Mouse (Mus musculus) lung, embryonic 15.5 days (tissue): ENCODE measurements around the gene Adora2b. TPM values are rescaled to one million over a fixed set of nuclear protein-coding genes. Genes with fewer than 3 reads are reported as not detected.
"Not testable (repeated sequence)": the region's sequence is repeated elsewhere in the genome, so short reads cannot be mapped to it uniquely, and the experiment has no call there.

Source experiments
- ATAC-seq: fragments of 200-750 bp; cut with Nextera tagmentation; 2 replicates; pipeline ENCODE4 v1.8.0; 2017; ENCODE audit warnings: moderate number of reproducible peaks, borderline replicate concordance; ENCODE audit not compliant: low FRiP score, low TSS enrichment; ENCODE audit errors: extremely low read depth
- H3K27ac ChIP-seq: fragments of 300-500 bp; sonication (generic); 2 replicates; pipeline ENCODE4 v1.5.1; 2015; ENCODE audit warnings: moderate library complexity, mild to moderate bottlenecking, inconsistent platforms
- H3K27me3 ChIP-seq: fragments of 300-500 bp; sonication (generic); 2 replicates; pipeline ENCODE4 v1.6.1; 2015; ENCODE audit warnings: inconsistent platforms
- H3K36me3 ChIP-seq: fragments of 300-500 bp; sonication (generic); 2 replicates; pipeline ENCODE4 v1.6.1; 2015; ENCODE audit warnings: inconsistent platforms
- H3K4me1 ChIP-seq: fragments of 300-500 bp; sonication (generic); 2 replicates; pipeline ENCODE4 v1.6.1; 2015; ENCODE audit warnings: inconsistent platforms
- H3K4me2 ChIP-seq: fragments of 300-500 bp; sonication (generic); 2 replicates; pipeline ENCODE4 v1.6.1; 2015; ENCODE audit warnings: inconsistent platforms, mild to moderate bottlenecking, moderate library complexity
- H3K4me3 ChIP-seq: fragments of 300-500 bp; sonication (generic); 2 replicates; pipeline ENCODE4 v1.5.1; 2015; ENCODE audit warnings: mild to moderate bottlenecking, inconsistent platforms
- H3K9ac ChIP-seq: fragments of 300-500 bp; sonication (generic); 2 replicates; pipeline ENCODE4 v1.6.1; 2015; ENCODE audit warnings: inconsistent platforms
- H3K9me3 ChIP-seq: fragments of 300-500 bp; sonication (generic); 2 replicates; pipeline ENCODE4 v1.6.1; 2016; ENCODE audit warnings: inconsistent platforms
- WGBS: fragments of 180-500 bp; shearing (Covaris S2); methylation state at CpG from one replicate; pipeline ENCODE4 v1.1.7; 2015; 5-methylcytosine and 5-hydroxymethylcytosine counted together
- polyA plus RNA-seq: library from polyadenylated mRNA; unstranded; fragments of >200 nt; fragmentation: Nextera tagmentation; extraction: Ambion mirVana; gene quantifications from 2 replicates; pipeline ENCODE4 v1.2.1, GENCODE M21; 2015

Gene Adora2b
- polyA plus RNA-seq, 1 experiment from 2014 or later, result 3.2 TPM

DNA sequence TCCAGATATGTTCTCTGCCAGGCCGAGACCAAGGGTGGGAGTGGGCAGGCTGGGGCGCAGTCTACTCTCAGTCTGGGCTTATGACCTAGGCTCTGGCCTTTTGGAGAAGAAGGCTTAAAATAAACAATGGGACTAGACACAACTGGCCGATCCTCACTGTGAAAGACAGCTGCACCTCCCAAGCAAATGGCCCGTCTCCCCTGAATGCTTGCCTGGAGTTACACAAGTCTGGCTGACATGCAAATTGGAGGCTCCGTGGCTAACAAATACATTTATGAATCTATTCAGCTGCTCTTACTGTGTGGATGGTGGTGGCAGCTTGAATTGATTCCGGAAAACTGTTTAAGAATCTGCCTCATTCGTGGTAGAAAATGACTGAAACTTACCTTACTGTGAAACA lies 16.9 kb downstream of the Adora2b start:
- Histone ChIP-seq H3K36me3 (no peaks in the 10 kb centered on the region), H3K27me3 (peaks cover 5% of the 10 kb centered on the region; the same call in 1 of the 2 replicates), H3K27ac (no peak overlapping the region), H3K4me2 (no peak overlapping the region), H3K4me3 (no peak overlapping the region), H3K9me3 (no peaks in the 10 kb centered on the region), H3K4me1 (peaks cover 8% of the 10 kb centered on the region; the same call in 1 of the 2 replicates), H3K9ac (no peak overlapping the region)
- WGBS, result 80% methylated on average over 7 of the region's 7 CpGs
- no peak for ATAC-seq

DNA sequence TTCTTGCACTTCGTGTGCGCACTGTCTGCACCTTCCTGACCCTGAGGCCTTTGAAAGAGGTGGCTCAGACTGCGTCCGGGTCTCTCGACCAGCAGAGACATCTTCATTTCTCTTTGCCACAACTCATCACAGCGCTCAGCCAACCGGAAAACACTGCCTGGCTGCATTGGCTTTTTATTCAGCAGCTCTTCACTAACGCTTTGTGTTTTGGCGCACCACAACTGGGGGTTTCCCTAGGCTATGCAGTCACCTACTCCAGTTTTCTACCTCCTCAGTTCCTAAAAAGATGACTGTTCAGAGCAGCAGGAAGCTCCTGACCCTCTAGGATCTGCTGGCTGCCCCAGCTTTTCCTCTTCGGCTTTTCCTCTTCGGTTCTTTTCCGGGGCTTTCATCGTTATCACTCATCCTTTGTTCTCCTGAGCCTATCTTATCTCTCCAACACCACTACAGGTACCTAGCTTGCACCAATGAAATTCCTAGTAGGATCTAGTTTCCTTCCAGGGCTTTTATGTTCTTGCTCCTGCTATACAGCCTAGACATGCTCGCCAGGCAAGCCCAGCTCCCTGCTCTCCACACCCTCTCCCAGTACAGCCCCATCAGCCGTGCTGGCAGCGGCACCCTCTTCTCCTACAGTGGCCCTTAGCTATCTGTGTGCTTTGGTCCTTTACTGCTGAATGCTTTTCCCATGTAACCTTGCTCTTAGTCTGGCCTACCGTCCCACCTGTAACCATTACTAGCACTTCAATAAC lies 17.9 kb downstream of the Adora2b start:
- peaks cover 5% of the 10 kb centered on the region; the same call in 1 of the 2 replicates for H3K27me3 ChIP-seq
- 48% methylated on average over 17 of the region's 17 CpGs for WGBS
- no peak overlapping the region for H3K4me2 ChIP-seq
- no peak for ATAC-seq
- no peak overlapping the region for H3K9ac ChIP-seq
- H3K4me1 ChIP-seq, result peaks cover 8% of the 10 kb centered on the region; the same call in 1 of the 2 replicates
- H3K27ac ChIP-seq, result no peak overlapping the region
- H3K4me3 ChIP-seq, result no peak overlapping the region
- no peaks in the 10 kb centered on the region for H3K9me3 ChIP-seq
- no peaks in the 10 kb centered on the region for H3K36me3 ChIP-seq

DNA sequence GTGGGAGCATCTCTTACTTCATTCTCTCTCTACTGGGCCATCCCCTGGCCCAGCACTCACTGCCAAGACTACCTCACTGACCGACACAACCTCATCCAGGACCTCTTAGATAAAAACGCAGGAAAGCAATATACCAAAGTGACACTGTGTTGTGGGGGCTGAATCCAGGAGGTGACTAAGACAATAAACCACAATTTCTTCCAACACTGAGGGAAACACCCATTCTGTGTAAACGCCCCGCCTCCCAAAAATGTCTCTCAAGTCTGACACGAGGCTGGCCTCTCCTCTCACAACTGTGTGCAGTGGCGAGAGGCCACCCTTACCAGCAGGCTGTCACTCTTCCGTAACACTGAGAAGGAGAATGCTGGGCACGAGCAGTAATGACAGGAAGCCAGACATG lies 19.6 kb downstream of the Adora2b start:
- Histone ChIP-seq H3K27me3 (no peaks in the 10 kb centered on the region), H3K9ac (no peak overlapping the region), H3K4me1 (peaks cover 8% of the 10 kb centered on the region; the same call in 1 of the 2 replicates), H3K4me2 (no peak overlapping the region), H3K36me3 (no peaks in the 10 kb centered on the region), H3K27ac (no peak overlapping the region), H3K9me3 (no peaks in the 10 kb centered on the region), H3K4me3 (no peak overlapping the region)
- ATAC-seq, result no peak
- 55% methylated on average over 8 of the region's 8 CpGs for WGBS

DNA sequence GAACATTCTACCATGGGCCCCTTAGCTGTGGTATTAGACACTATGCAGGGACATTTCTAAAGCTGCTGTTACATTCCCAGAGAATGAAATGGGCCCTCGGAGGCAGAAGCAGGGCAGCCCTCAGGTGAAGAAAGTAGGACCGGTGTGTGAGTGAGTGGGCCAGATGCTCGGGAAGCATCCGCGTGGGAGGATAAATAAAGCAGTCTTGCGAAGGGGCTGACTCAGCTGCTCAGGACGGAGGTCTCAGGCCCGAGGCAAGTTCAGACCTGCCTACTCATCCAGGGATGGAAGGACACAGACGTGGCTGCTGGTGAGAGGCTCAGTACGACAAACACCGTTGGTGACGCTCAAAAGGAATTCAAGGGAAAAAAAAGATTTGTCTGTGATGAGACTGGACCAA lies 20.3 kb downstream of the Adora2b start:
- H3K4me1 ChIP-seq, result peaks cover under 1% of the 10 kb centered on the region; the same call in 1 of the 2 replicates
- H3K4me2 ChIP-seq, result no peak overlapping the region
- no peaks in the 10 kb centered on the region for H3K9me3 ChIP-seq
- no peak overlapping the region for H3K27ac ChIP-seq
- H3K9ac ChIP-seq, result no peak overlapping the region
- H3K27me3 ChIP-seq, result no peaks in the 10 kb centered on the region
- ATAC-seq, result no peak
- H3K4me3 ChIP-seq, result no peak overlapping the region
- H3K36me3 ChIP-seq, result no peaks in the 10 kb centered on the region
- 63% methylated on average over 12 of the region's 12 CpGs for WGBS

DNA sequence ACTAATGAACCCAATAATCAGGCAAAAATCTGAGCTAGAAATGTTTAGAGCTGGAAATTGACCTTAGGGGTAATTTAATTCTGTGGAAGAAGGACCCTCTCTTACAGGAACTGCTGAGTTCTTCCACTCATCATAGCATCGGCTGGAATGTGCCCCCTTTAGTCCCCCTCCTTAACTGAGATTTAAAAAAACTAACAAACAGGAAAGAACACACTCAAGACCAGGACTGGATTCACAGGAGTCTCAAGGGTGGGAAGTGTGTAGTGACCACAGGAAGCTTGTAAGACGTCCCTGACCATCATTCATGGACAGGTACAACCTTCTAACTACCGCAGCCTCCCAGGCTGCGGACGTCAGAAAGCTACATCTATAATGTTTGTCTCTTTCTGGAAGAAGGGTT lies 22.1 kb downstream of the Adora2b start:
- no peaks in the 10 kb centered on the region for H3K27me3 ChIP-seq
- no peaks in the 10 kb centered on the region for H3K9me3 ChIP-seq
- H3K27ac ChIP-seq, result no peak overlapping the region
- no peak overlapping the region for H3K4me2 ChIP-seq
- 35% methylated on average over 5 of the region's 5 CpGs for WGBS
- no peak for ATAC-seq
- H3K9ac ChIP-seq, result no peak overlapping the region
- H3K36me3 ChIP-seq, result no peaks in the 10 kb centered on the region
- H3K4me3 ChIP-seq, result no peak overlapping the region
- no peaks in the 10 kb centered on the region for H3K4me1 ChIP-seq

- H3K4me1 ChIP-seq, result peaks cover 3% of the 10 kb centered on the region; the same call in 1 of the 2 replicates
- 27% methylated on average over 8 of the region's 8 CpGs for WGBS
- H3K9ac ChIP-seq, result no peak overlapping the region
- H3K36me3 ChIP-seq, result no peaks in the 10 kb centered on the region
- H3K27ac ChIP-seq, result no peak overlapping the region
- H3K9me3 ChIP-seq, result no peaks in the 10 kb centered on the region
- no peak overlapping the region for H3K4me2 ChIP-seq
- ATAC-seq, result no peak
- H3K27me3 ChIP-seq, result no peaks in the 10 kb centered on the region
- H3K4me3 ChIP-seq, result no peak overlapping the region
Observed at GRCm38 (mm10) chr11:62277086-62277485, 28.3 kb downstream of the Adora2b start.

DNA sequence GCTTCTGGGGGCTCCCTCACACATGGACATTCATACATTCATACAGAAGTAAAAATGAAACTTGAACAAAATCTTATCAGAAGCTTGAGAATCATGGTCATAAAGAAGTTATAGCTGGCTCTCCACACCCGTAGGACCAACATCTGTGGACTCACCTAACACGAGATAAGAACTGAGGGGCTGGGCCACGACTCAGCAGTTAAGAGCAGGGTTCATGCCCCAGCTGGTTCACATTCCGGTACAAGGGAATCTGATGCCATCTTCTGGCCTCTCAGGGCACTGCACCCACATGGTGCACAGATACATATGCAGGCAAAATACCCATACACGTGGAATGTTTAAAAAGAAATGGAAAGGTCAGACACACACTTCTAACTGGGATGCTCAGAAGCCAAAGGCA lies 29.2 kb downstream of the Adora2b start:
- H3K36me3 ChIP-seq, result no peaks in the 10 kb centered on the region
- no peak overlapping the region for H3K4me3 ChIP-seq
- ATAC-seq, result no peak
- H3K9me3 ChIP-seq, result no peaks in the 10 kb centered on the region
- 8% methylated on average over 5 of the region's 5 CpGs for WGBS
- no peak overlapping the region for H3K27ac ChIP-seq
- no peak overlapping the region for H3K4me2 ChIP-seq
- H3K9ac ChIP-seq, result no peak overlapping the region
- H3K4me1 ChIP-seq, result peaks cover 4% of the 10 kb centered on the region
- H3K27me3 ChIP-seq, result no peaks in the 10 kb centered on the region

GRCm38 (mm10) chr11:62280675-62281600 lies 32.2 kb downstream of the Adora2b start, which contains the start of the genes Zswim7 and Ttc19:
Gene Zswim7, minus strand, starts transcription at chr11:62281375.
Gene Ttc19, plus strand, starts transcription at chr11:62281473.
- peaks cover 4% of the 10 kb centered on the region for H3K4me1 ChIP-seq
- under 1% methylated on average over 68 of the region's 68 CpGs for WGBS
- peaks cover 12% of the 10 kb centered on the region for H3K36me3 ChIP-seq
- peak within 1 kb of the TSS; percentile 72 for H3K9ac ChIP-seq
- H3K27me3 ChIP-seq, result no peaks in the 10 kb centered on the region
- H3K4me2 ChIP-seq, result peak within 1 kb of the TSS; percentile 72
- peak within 1 kb of the TSS; percentile 93 for H3K27ac ChIP-seq
- peak; percentile 97 for ATAC-seq
- peak within 1 kb of the TSS; percentile 88 for H3K4me3 ChIP-seq
- H3K9me3 ChIP-seq, result no peaks in the 10 kb centered on the region

GRCm38 (mm10) chr11:62281601-62281997 lies 32.8 kb downstream of the Adora2b start:
- Histone ChIP-seq H3K27ac (peak overlapping the region; percentile 93), H3K9me3 (no peaks in the 10 kb centered on the region), H3K4me2 (peak overlapping the region; percentile 72), H3K4me3 (peak overlapping the region; percentile 88), H3K4me1 (peaks cover 4% of the 10 kb centered on the region), H3K9ac (peak overlapping the region; percentile 72), H3K36me3 (peaks cover 16% of the 10 kb centered on the region), H3K27me3 (no peaks in the 10 kb centered on the region)
- WGBS, result under 1% methylated on average over 56 of the region's 57 CpGs
- ATAC-seq, result peak; percentile 77; the same call in 1 of the 2 replicates

DNA sequence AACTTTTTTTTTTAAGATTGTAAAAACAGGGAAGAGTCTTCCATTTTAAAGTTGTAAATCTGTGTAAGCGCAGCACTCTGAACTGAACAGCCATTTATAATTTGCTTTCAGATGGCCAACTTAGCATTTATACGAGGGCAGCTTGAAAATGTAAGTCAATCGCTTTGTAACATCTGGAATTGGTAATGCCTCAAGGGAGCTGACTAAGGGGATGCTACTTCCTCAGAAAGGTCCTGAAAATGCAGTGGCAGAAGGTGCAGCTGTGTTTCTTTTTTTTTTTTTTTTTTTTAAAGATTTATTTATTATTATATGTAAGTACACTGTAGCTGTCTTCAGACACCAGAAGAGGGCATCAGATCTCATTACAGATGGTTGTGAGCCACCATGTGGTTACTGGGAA lies 35.2 kb downstream of the Adora2b start:
- not testable (repeated sequence) for H3K9ac ChIP-seq, H3K4me3 ChIP-seq, H3K4me1 ChIP-seq, H3K4me2 ChIP-seq, ATAC-seq, H3K9me3 ChIP-seq, H3K27me3 ChIP-seq, H3K27ac ChIP-seq
- peaks cover 28% of the 10 kb centered on the region for H3K36me3 ChIP-seq
- 88% methylated on average over 3 of the region's 3 CpGs for WGBS

- no peak for ATAC-seq
- Histone ChIP-seq H3K36me3 (peaks cover 31% of the 10 kb centered on the region), H3K4me1 (peaks cover 4% of the 10 kb centered on the region), H3K9me3 (no peaks in the 10 kb centered on the region), H3K4me3 (no peak overlapping the region), H3K4me2 (no peak overlapping the region), H3K9ac (no peak overlapping the region), H3K27ac (no peak overlapping the region), H3K27me3 (no peaks in the 10 kb centered on the region)
- 85% methylated on average over 8 of the region's 8 CpGs for WGBS
Observed at GRCm38 (mm10) chr11:62285020-62285419, 36.2 kb downstream of the Adora2b start.

DNA sequence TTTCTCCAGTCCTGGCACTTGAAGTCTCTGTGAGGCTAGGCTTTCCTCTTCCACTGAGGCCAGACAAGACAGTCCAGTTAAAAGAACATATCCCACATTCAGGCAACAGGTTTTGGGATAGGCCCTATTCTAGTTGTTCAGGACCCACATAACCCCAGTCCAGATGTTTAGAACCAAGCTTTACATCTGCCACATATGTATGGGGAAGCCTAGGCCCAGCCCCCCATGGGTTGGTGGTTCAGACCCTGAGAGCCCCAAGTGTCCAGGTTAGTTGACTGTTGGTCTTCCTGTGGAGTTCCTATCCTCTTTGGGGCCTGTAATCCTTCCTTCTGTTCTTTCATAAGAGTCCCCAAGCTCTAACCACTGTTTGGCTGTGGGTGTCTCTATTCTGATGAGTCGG lies 38.9 kb downstream of the Adora2b start:
- no peak overlapping the region for H3K4me2 ChIP-seq
- H3K9ac ChIP-seq, result no peak overlapping the region
- H3K36me3 ChIP-seq, result peaks cover 36% of the 10 kb centered on the region
- no peak for ATAC-seq
- WGBS, result 90% methylated on average over 1 of the region's 1 CpGs
- no peaks in the 10 kb centered on the region; the same call in 1 of the 2 replicates for H3K4me1 ChIP-seq
- no peak overlapping the region for H3K27ac ChIP-seq
- no peak overlapping the region for H3K4me3 ChIP-seq
- no peaks in the 10 kb centered on the region for H3K27me3 ChIP-seq
- no peaks in the 10 kb centered on the region for H3K9me3 ChIP-seq
